ENCODE assay signal across 8 mouse cellular contexts in genomic region chr3:90434073-90434730, GRCm38 (mm10). TPM values are rescaled to one million over a fixed set of nuclear protein-coding genes. Genes with fewer than 3 reads are reported as not detected.
DNase-seq lines count a peak whose midpoint lies in the region; ATAC-seq and TF ChIP-seq lines count a peak whose summit lies in the region.

No protein-coding gene starts in this region.

- H3K36me3 ChIP-seq in heart, embryonic 13.5 days: 0 out of 2 replicates have a peak, but pooled peaks cover 2% of the 10 kb centered on the region
- H3K36me3 ChIP-seq in erythroblast, embryonic 14.5 days (ENCODE audit: control insufficient read depth): peaks cover 3% of the 10 kb centered on the region
- H3K36me3 ChIP-seq in kidney, postnatal 0 days (ENCODE audit: insufficient read depth, low read length): no peaks in the 10 kb centered on the region
- H3K36me3 ChIP-seq in macrophage (ENCODE audit: inconsistent target): no peaks in the 10 kb centered on the region

- ATAC-seq in heart, embryonic 13.5 days (ENCODE audit: extremely low read depth, insufficient number of reproducible peaks, low FRiP score, low TSS enrichment): no peak
- no peak for ATAC-seq in kidney, postnatal 0 days (replicated peaks; ENCODE audit: low FRiP score, low read depth)

- H3K79me2 ChIP-seq in macrophage (ENCODE audit: inconsistent target): no peaks in the 10 kb centered on the region

- peak overlapping the region; percentile 96 for H3K27ac ChIP-seq in heart, embryonic 13.5 days (replicated peaks)
- H3K27ac ChIP-seq in kidney, postnatal 0 days: peak overlapping the region; percentile 100
- peak overlapping the region; percentile 38 for H3K27ac ChIP-seq in macrophage

- TF ChIP-seq CTCF in kidney, postnatal 0 days (IDR thresholded peaks at IDR 0.05; ENCODE audit: low read depth): no peak

- H3K9ac ChIP-seq in heart, embryonic 13.5 days: peak overlapping the region; percentile 80
- peak overlapping the region; percentile 95 for H3K9ac ChIP-seq in kidney, postnatal 0 days (ENCODE audit: low read depth, low read length)

- WGBS in heart, embryonic 13.5 days: 55% methylated on average over 11 of the region's 11 CpGs
- WGBS in kidney, postnatal 0 days: 41% methylated on average over 11 of the region's 11 CpGs
- WGBS in macrophage (ENCODE audit: missing documents): 56% methylated on average over 11 of the region's 11 CpGs

- no peaks in the 10 kb centered on the region for H3K27me3 ChIP-seq in heart, embryonic 13.5 days (replicated peaks)
- H3K27me3 ChIP-seq in erythroblast, embryonic 14.5 days (ENCODE audit: control insufficient read depth): no peaks in the 10 kb centered on the region
- no peaks in the 10 kb centered on the region for H3K27me3 ChIP-seq in kidney, postnatal 0 days (ENCODE audit: insufficient read depth, low read length)

- H3K9me3 ChIP-seq in heart, embryonic 13.5 days: no peaks in the 10 kb centered on the region
- no peaks in the 10 kb centered on the region for H3K9me3 ChIP-seq in erythroblast, embryonic 14.5 days (ENCODE audit: control insufficient read depth, low read length)
- no peaks in the 10 kb centered on the region for H3K9me3 ChIP-seq in kidney, postnatal 0 days (replicated peaks; ENCODE audit: low read length)

- H3K4me1 ChIP-seq in heart, embryonic 13.5 days: peaks cover 37% of the 10 kb centered on the region
- H3K4me1 ChIP-seq in erythroblast, embryonic 14.5 days (ENCODE audit: control insufficient read depth): peaks cover 46% of the 10 kb centered on the region
- peaks cover 19% of the 10 kb centered on the region for H3K4me1 ChIP-seq in kidney, postnatal 0 days (replicated peaks; ENCODE audit: insufficient read depth, low read length)

- H3K4me3 ChIP-seq in heart, embryonic 13.5 days: peak overlapping the region; percentile 77
- H3K4me3 ChIP-seq in erythroblast, embryonic 14.5 days (replicated peaks): peak overlapping the region; percentile 75
- peak overlapping the region; percentile 75 for H3K4me3 ChIP-seq in kidney, postnatal 0 days (replicated peaks; ENCODE audit: low read depth, low read length)
- H3K4me3 ChIP-seq in macrophage (ENCODE audit: inconsistent target): peak overlapping the region; percentile 60

- H3K4me2 ChIP-seq in heart, embryonic 13.5 days: peak overlapping the region; percentile 84
- H3K4me2 ChIP-seq in kidney, postnatal 0 days (ENCODE audit: low read length): peak overlapping the region; percentile 98

- DNase-seq in heart, adult 18-20 months: no peak
- DNase-seq in kidney, postnatal 0 days (ENCODE audit: low spot score): peak; percentile 18
- no peak for DNase-seq in embryo, embryonic 11 days
- no peak for DNase-seq in spleen, postnatal 10 days (ENCODE audit: low spot score in 2 of 2)
- DNase-seq in layer of hippocampus, postnatal 25 days (ENCODE audit: extremely low spot score in 1 of 2, low spot score in 1 of 2): no peak

RNA-seq across cellular contexts. Expression of gene Ints3, which starts 0.8 kb away (rescaled TPM):
- polyA plus RNA-seq in heart, embryonic 13.5 days (2015; fragmentation: Nextera tagmentation; extraction: Ambion mirVana): 17.5 and 19.8 TPM in 2 replicates
- total RNA-seq in heart, adult 18-20 months (2021): 10 to 100 TPM; 24.6 TPM
- polyA plus RNA-seq in erythroblast, embryonic 14.5 days (2012): 1.7 and 2.2 TPM in 2 replicates
- 17.0 and 17.9 TPM in 2 replicates for polyA plus RNA-seq in kidney, postnatal 0 days (2015; fragmentation: Nextera tagmentation; extraction: Ambion mirVana)
- total RNA-seq in macrophage (2018; cell fraction: chromatin; rRNA removed): 10 to 100 TPM in 25 of 26 experiments, 1 to 10 TPM in 1; 8.8 to 73.2 (median 34.9) TPM
- total RNA-seq in macrophage (2018; cell fraction: cytosol; rRNA removed): 10 to 100 TPM; 13.1 to 28.1 (median 22.3) TPM
- total RNA-seq in macrophage (2018; cell fraction: nucleus; rRNA removed): 10 to 100 TPM; 12.2 to 54.7 (median 28.1) TPM
- 20.2 to 26.1 TPM (median 23.4 TPM) in 3 replicates for polyA plus RNA-seq in macrophage (2018)
- 10 to 100 TPM; 69.1 to 70.6 TPM for total RNA-seq in layer of hippocampus, postnatal 25 days (2021)

RNA-seq across cellular contexts. Expression of gene Npr1, which starts 31.5 kb away (rescaled TPM):
- 9.7 and 11.4 TPM in 2 replicates for polyA plus RNA-seq in heart, embryonic 13.5 days (2015; fragmentation: Nextera tagmentation; extraction: Ambion mirVana)
- 10 to 100 TPM; 16.2 to 16.8 TPM for total RNA-seq in heart, adult 18-20 months (2021)
- 0.04 and 0.05 TPM in 2 replicates for polyA plus RNA-seq in erythroblast, embryonic 14.5 days (2012)
- polyA plus RNA-seq in kidney, postnatal 0 days (2015; fragmentation: Nextera tagmentation; extraction: Ambion mirVana): 16.7 and 17.1 TPM in 2 replicates
- under 1 TPM in 2 of 26 experiments, not detected in 24; 0.40 to 0.50 TPM for total RNA-seq in macrophage (2018; cell fraction: chromatin; rRNA removed)
- under 1 TPM in 25 of 26 experiments, not detected in 1; 0.09 to 0.77 (median 0.23) TPM for total RNA-seq in macrophage (2018; cell fraction: cytosol; rRNA removed)
- 1 to 10 TPM in 1 of 26 experiments, under 1 TPM in 13, not detected in 12; 0.16 to 1.0 (median 0.46) TPM for total RNA-seq in macrophage (2018; cell fraction: nucleus; rRNA removed)
- 0.35 to 1.1 TPM (median 0.40 TPM) in 3 replicates for polyA plus RNA-seq in macrophage (2018)
- total RNA-seq in layer of hippocampus, postnatal 25 days (2021): 1 to 10 TPM; 4.7 to 5.0 TPM

RNA-seq across cellular contexts. Expression of gene Ilf2, which starts 41.7 kb away (rescaled TPM):
- polyA plus RNA-seq in heart, embryonic 13.5 days (2015; fragmentation: Nextera tagmentation; extraction: Ambion mirVana): 116 and 125 TPM in 2 replicates
- total RNA-seq in heart, adult 18-20 months (2021): 10 to 100 TPM; 29.3 to 30.1 TPM
- polyA plus RNA-seq in erythroblast, embryonic 14.5 days (2012): 1.1 and 1.6 TPM in 2 replicates
- 118 and 134 TPM in 2 replicates for polyA plus RNA-seq in kidney, postnatal 0 days (2015; fragmentation: Nextera tagmentation; extraction: Ambion mirVana)
- total RNA-seq in macrophage (2018; cell fraction: chromatin; rRNA removed): 10 to 100 TPM; 21.3 to 80.0 (median 57.2) TPM
- 10 to 100 TPM; 15.2 to 29.1 (median 21.7) TPM for total RNA-seq in macrophage (2018; cell fraction: cytosol; rRNA removed)
- 10 to 100 TPM; 18.9 to 68.1 (median 27.6) TPM for total RNA-seq in macrophage (2018; cell fraction: nucleus; rRNA removed)
- polyA plus RNA-seq in macrophage (2018): 17.9 to 39.5 TPM (median 31.2 TPM) in 3 replicates
- total RNA-seq in layer of hippocampus, postnatal 25 days (2021): 10 to 100 TPM; 81.2 to 87.4 TPM

RNA-seq across cellular contexts. Expression of gene Slc27a3, which starts 44.5 kb away (rescaled TPM):
- 5.5 and 7.2 TPM in 2 replicates for polyA plus RNA-seq in heart, embryonic 13.5 days (2015; fragmentation: Nextera tagmentation; extraction: Ambion mirVana)
- total RNA-seq in heart, adult 18-20 months (2021): under 1 TPM; 0.50 to 0.62 TPM
- polyA plus RNA-seq in erythroblast, embryonic 14.5 days (2012): 0.08 and 0.18 TPM in 2 replicates
- 15.1 and 16.1 TPM in 2 replicates for polyA plus RNA-seq in kidney, postnatal 0 days (2015; fragmentation: Nextera tagmentation; extraction: Ambion mirVana)
- 10 to 100 TPM in 4 of 26 experiments, 1 to 10 TPM in 19, under 1 TPM in 2, not detected in 1; 0.45 to 16.7 (median 6.6) TPM for total RNA-seq in macrophage (2018; cell fraction: chromatin; rRNA removed)
- total RNA-seq in macrophage (2018; cell fraction: cytosol; rRNA removed): under 1 TPM in 17 of 26 experiments, not detected in 9; 0.05 to 0.45 (median 0.19) TPM
- total RNA-seq in macrophage (2018; cell fraction: nucleus; rRNA removed): 1 to 10 TPM in 20 of 26 experiments, under 1 TPM in 4, not detected in 2; 0.35 to 8.0 (median 2.9) TPM
- polyA plus RNA-seq in macrophage (2018): 0.09 to 0.76 TPM (median 0.25 TPM) in 3 replicates
- 10 to 100 TPM; 13.7 to 17.1 TPM for total RNA-seq in layer of hippocampus, postnatal 25 days (2021)

RNA-seq across cellular contexts. Expression of gene Snapin, which starts 56.6 kb away (rescaled TPM):
- polyA plus RNA-seq in heart, embryonic 13.5 days (2015; fragmentation: Nextera tagmentation; extraction: Ambion mirVana): 72.8 and 74.7 TPM in 2 replicates
- total RNA-seq in heart, adult 18-20 months (2021): 10 to 100 TPM; 62.0 to 70.7 TPM
- polyA plus RNA-seq in erythroblast, embryonic 14.5 days (2012): 0.11 and 0.14 TPM in 2 replicates
- 76.1 and 79.6 TPM in 2 replicates for polyA plus RNA-seq in kidney, postnatal 0 days (2015; fragmentation: Nextera tagmentation; extraction: Ambion mirVana)
- 10 to 100 TPM; 14.8 to 85.3 (median 39.7) TPM for total RNA-seq in macrophage (2018; cell fraction: chromatin; rRNA removed)
- total RNA-seq in macrophage (2018; cell fraction: cytosol; rRNA removed): 10 to 100 TPM; 48.5 to 83.4 (median 61.9) TPM
- 100 to 1,000 TPM in 1 of 26 experiments, 10 to 100 TPM in 25; 27.7 to 103 (median 43.0) TPM for total RNA-seq in macrophage (2018; cell fraction: nucleus; rRNA removed)
- 56.7 to 92.3 TPM (median 76.9 TPM) in 3 replicates for polyA plus RNA-seq in macrophage (2018)
- total RNA-seq in layer of hippocampus, postnatal 25 days (2021): 10 to 100 TPM; 49.8 to 53.4 TPM

Comparison
In these comparisons a context has a peak if more than half of its experiments do, and no peak if none do; other contexts are left out.
1. H3K27ac ChIP-seq: peak in every context shown above with its lines; median percentile 100 in kidney, postnatal 0 days; 96 in heart, embryonic 13.5 days; 38 in macrophage.